Mouse (Mus musculus) liver, adult 2 months (tissue): Measurements from ENCODE around the gene Jmjd4. TPM values are rescaled to one million over a fixed set of nuclear protein-coding genes. Genes with fewer than 3 reads are reported as not detected.
A peak's percentile ranks its signal among the peaks of the same experiment; 100 is the strongest.

Experiments
- DNase-seq: peaks from one replicate; pipeline ENCODE4 v3.0.0-alpha.2; 2011; ENCODE audit warnings: low read depth, low spot score; ENCODE audit errors: extremely low read depth
- H3K27ac ChIP-seq: fragments of 200-500 bp; replicated peaks from 2 replicates; pipeline ENCODE4 v1.5.1; 2012; ENCODE audit warnings: low read depth, mild to moderate bottlenecking, control low read depth, inconsistent platforms, low read length; ENCODE audit not compliant: insufficient read depth
- H3K27me3 ChIP-seq: fragments of 200-500 bp; 2 replicates; pipeline ENCODE4 v1.6.1; 2012; ENCODE audit warnings: mild to moderate bottlenecking, moderate library complexity, low read length, inconsistent platforms; ENCODE audit not compliant: control insufficient read depth, insufficient read depth
- H3K36me3 ChIP-seq: fragments of 200-500 bp; 2 replicates; pipeline ENCODE4 v1.6.1; 2012; ENCODE audit warnings: low read length, inconsistent platforms; ENCODE audit not compliant: control insufficient read depth, insufficient read depth
- H3K4me1 ChIP-seq: fragments of 200-500 bp; 2 replicates; pipeline ENCODE4 v1.6.1; 2011; ENCODE audit warnings: low read length; ENCODE audit not compliant: control insufficient read depth, insufficient read depth
- H3K4me3 ChIP-seq: fragments of 200-500 bp; 2 replicates; pipeline ENCODE4 v1.5.1; 2011; ENCODE audit warnings: low read depth, mild to moderate bottlenecking, control low read depth, low read length, moderate library complexity; ENCODE audit not compliant: insufficient read depth
- H3K79me2 ChIP-seq: fragments of 200-500 bp; 2 replicates; pipeline ENCODE4 v1.6.1; 2012; ENCODE audit warnings: inconsistent platforms, mild to moderate bottlenecking, low read length, moderate library complexity; ENCODE audit not compliant: control insufficient read depth, insufficient read depth
- H3K9ac ChIP-seq: fragments of 200-500 bp; 2 replicates; pipeline ENCODE4 v1.6.1; 2012; ENCODE audit warnings: low read depth, mild to moderate bottlenecking, control low read depth, inconsistent platforms, low read length
- CTCF ChIP-seq: fragments of 200-500 bp; IDR thresholded peaks from 2 replicates; pipeline ENCODE4 v1.5.1; 2011; ENCODE audit warnings: low read depth, low read length, control low read depth
- POLR2A ChIP-seq: fragments of 200-500 bp; IDR thresholded peaks from 2 replicates; pipeline ENCODE4 v1.6.1; 2011; ENCODE audit warnings: low read length, control low read depth; ENCODE audit not compliant: insufficient read depth; ENCODE audit errors: extremely low read depth
- WGBS: fragments of 180-500 bp; shearing (Covaris S2); methylation state at CpG from one replicate; pipeline ENCODE4 v1.1.7; 2018; 5-methylcytosine and 5-hydroxymethylcytosine counted together
- polyA plus RNA-seq: library from polyadenylated mRNA; depleted of rRNA; stranded (reverse); fragments of >200 nt; gene quantifications from 2 replicates; pipeline ENCODE4 v1.2.3, GENCODE M21; 2012
- total RNA-seq: library from RNA; depleted of rRNA; stranded (reverse); fragments of >200 nt; gene quantifications from 2 replicates; pipeline ENCODE4 v1.2.3, GENCODE M21; 2014

Jmjd4 gene
- total and polyA plus RNA-seq, 2 experiments = 4.7 to 5.0 TPM

DNA sequence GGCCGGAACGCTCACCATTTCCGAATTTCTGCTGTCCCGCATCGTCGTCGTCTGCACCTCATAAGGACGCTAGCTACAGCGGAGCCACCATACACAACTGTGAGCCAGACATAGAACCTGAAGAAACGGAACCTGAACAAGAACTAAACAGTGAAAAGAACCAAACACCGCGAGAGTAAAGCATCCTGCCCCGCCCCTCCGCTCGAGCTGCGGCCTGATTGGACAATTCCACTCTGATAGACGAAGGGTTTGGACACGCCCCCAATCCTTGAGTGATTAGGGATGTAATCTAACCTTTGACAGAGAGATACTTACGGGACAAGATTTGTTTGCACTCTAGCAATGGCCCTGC is 22.5 kb downstream of the Jmjd4 start, which contains the start of gene Zfp867:
Zfp867 (minus strand) TSS at position 149 of the 352 bp plus-strand sequence.
- Histone ChIP-seq H3K9ac (peak within 1 kb of the TSS; percentile 79), H3K4me1 (no peaks in the 10 kb centered on the region; the same call in 1 of the 2 replicates), H3K36me3 (no peaks in the 10 kb centered on the region), H3K79me2 (peaks cover 10% of the 10 kb centered on the region; the same call in 1 of the 2 replicates), H3K4me3 (peak within 1 kb of the TSS; percentile 74), H3K27ac (peak within 1 kb of the TSS; percentile 65), H3K27me3 (no peaks in the 10 kb centered on the region)
- TF ChIP-seq POLR2A (peak; percentile 58; the same call in 1 of the 2 replicates), CTCF (no peak)
- WGBS = under 1% methylated on average over 19 of the region's 19 CpGs
- DNase-seq = peak; percentile 84

DNA sequence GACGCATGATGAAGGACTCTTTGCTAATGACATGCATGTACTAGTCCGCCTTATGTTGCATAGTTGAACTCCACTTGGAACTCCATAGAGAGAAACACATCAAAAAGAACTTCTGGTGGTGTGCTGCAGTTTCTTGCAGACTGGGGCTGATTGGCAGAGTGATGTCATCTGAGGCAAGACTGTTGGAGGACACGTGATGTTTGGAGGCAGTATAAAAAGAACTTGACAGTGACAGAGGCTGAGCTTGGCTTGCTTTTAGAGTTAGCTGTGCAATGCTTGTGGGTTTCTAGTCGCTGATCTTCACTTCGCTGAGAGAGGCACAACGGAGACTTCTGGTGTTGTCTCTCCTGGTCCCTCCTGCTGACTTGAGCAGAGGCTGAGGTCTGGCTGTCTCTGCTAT is 27.4 kb downstream of the Jmjd4 start:
- no peaks in the 10 kb centered on the region for H3K36me3 ChIP-seq
- no peaks in the 10 kb centered on the region for H3K27me3 ChIP-seq
- 64% methylated on average over 6 of the region's 6 CpGs for WGBS
- no peak overlapping the region for H3K4me3 ChIP-seq
- DNase-seq = no peak
- H3K9ac ChIP-seq = no peak overlapping the region
- no peaks in the 10 kb centered on the region for H3K4me1 ChIP-seq
- H3K27ac ChIP-seq = no peak overlapping the region
- H3K79me2 ChIP-seq = no peaks in the 10 kb centered on the region
- TF ChIP-seq CTCF = no peak
- TF ChIP-seq POLR2A = no peak

DNA sequence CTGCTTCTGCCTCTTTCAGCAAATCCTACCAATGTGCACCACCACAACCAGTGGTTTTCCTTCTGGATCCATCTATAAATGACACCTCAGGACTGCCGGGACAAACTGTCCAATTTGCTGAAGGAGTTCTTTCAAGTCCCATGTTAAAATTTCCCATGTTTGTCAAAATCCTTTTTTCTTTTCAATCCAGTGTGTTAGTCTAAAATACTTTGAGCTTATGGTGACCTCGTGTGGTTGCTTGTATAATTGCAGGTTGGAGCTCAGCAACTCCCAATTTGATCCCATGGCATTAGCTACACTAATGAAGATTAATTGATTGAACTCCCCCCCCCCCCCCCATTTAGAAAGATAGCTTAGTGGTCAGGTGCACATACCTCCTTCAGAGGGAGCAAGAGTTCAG is 33.4 kb downstream of the Jmjd4 start:
- peak; percentile 19; the same call in 1 of the 2 replicates for TF ChIP-seq CTCF
- no peak for TF ChIP-seq POLR2A
- 7% methylated on average over 2 of the region's 2 CpGs for WGBS
- Histone ChIP-seq H3K4me1 (no peaks in the 10 kb centered on the region), H3K36me3 (peaks cover 10% of the 10 kb centered on the region; the same call in 1 of the 2 replicates), H3K27me3 (no peaks in the 10 kb centered on the region), H3K9ac (no peak overlapping the region), H3K79me2 (no peaks in the 10 kb centered on the region), H3K4me3 (no peak overlapping the region), H3K27ac (no peak overlapping the region)
- peak; percentile 43 for DNase-seq

DNA sequence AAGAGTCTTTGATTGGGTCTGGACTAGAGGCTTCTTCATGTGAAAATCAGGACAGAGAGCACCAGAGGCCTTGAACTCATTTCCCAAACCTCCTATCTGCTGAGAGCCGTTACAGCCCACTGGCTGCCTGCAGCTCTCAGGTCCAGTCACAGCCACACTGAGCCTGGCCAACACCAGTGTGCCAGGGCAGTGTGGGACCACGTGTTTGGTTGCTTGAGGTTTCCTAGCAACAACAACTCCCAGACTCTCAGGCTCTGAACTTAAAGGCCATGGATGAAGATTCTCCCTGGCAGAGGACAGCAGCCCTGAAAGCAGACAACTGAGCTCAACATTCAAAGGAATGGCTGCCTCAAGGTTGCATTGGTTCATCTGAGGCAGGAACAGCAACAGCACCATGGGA is 35.8 kb downstream of the Jmjd4 start:
- TF ChIP-seq CTCF (no peak), POLR2A (no peak)
- Histone ChIP-seq H3K9ac (no peak overlapping the region), H3K4me1 (no peaks in the 10 kb centered on the region), H3K27ac (no peak overlapping the region), H3K36me3 (peaks cover 18% of the 10 kb centered on the region), H3K27me3 (no peaks in the 10 kb centered on the region), H3K79me2 (no peaks in the 10 kb centered on the region), H3K4me3 (no peak overlapping the region)
- 57% methylated on average over 2 of the region's 2 CpGs for WGBS
- DNase-seq = no peak

DNA sequence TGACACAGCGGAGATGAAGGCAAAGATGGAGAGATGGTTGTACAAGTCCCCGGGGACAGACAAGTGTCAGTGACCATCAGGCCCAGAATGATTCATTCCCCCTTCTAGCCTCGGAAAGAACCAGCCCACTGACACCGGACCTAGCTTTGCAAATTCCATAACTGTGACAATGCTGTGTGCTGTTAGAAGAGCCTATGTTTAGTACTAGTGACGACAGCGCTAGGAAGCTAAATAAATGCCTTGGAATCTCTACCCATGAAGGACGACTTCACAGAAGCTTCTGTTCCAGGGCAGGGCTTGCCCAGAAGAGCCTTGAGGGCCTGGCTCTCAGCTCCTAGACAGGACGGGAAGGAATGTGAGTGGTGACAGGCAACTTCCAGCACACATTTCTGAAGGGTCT is 36.4 kb downstream of the Jmjd4 start:
- 88% methylated on average over 8 of the region's 8 CpGs for WGBS
- TF ChIP-seq CTCF (no peak), POLR2A (no peak)

DNA sequence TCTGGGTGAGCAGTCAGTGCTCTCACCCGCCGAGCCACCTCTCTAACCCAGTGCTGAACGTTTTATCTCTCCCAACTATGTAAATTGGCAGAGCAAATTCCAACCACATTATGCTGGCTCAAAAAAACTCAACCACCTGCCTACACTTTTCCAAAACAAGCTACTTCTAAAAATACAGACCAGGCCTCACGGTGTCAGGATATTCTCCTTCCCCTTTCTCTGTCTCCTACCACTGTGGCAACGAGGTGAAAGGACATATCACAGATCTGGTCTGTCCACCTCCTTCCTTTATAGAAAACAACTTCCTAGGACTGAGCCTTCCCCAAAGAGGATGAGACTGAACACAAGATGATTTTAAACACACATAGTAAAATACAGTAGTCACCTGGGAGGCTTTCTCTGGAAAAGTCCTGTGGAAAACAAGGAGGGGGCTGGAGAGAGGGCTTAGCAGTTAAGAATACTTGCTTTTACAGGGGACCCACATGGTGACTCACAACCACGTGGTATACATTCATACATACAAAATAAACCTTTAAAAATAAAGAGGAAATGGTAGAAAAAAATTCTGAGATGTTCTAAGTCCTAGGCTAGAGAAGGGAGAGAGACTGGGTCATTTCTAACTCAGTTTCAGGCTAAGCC is 46.9 kb downstream of the Jmjd4 start:
- H3K27me3 ChIP-seq = no peaks in the 10 kb centered on the region
- peaks cover 46% of the 10 kb centered on the region for H3K36me3 ChIP-seq
- no peaks in the 10 kb centered on the region for H3K79me2 ChIP-seq
- no peak overlapping the region for H3K27ac ChIP-seq
- no peak for TF ChIP-seq CTCF
- no peak for TF ChIP-seq POLR2A
- H3K4me3 ChIP-seq = no peak overlapping the region
- H3K4me1 ChIP-seq = no peaks in the 10 kb centered on the region
- no peak overlapping the region for H3K9ac ChIP-seq
- no peak for DNase-seq
- WGBS = 75% methylated on average over 6 of the region's 6 CpGs

More for the DNA sequence above, 36.4 kb downstream of the Jmjd4 start:
- Histone ChIP-seq H3K27me3 (no peaks in the 10 kb centered on the region), H3K36me3 (peaks cover 20% of the 10 kb centered on the region), H3K4me3 (no peak overlapping the region), H3K4me1 (no peaks in the 10 kb centered on the region), H3K27ac (no peak overlapping the region), H3K9ac (no peak overlapping the region), H3K79me2 (no peaks in the 10 kb centered on the region)
- no peak for DNase-seq
